Mouse (Mus musculus) hindbrain, embryonic 11.5 days (tissue): ENCODE data around the gene Eci2. TPM values are rescaled to one million over a fixed set of nuclear protein-coding genes. Genes with fewer than 3 reads are reported as not detected.

Experiments used
- ATAC-seq: fragments of 200-750 bp; cut with Nextera tagmentation; 2 replicates; pipeline ENCODE4 v1.8.0; 2017; ENCODE audit warnings: mild to moderate bottlenecking, moderate TSS enrichment, moderate library complexity; ENCODE audit not compliant: low FRiP score
- DNase-seq: peaks from one replicate; pipeline ENCODE4 v3.0.0-alpha.2; 2015; ENCODE audit warnings: low spot score
- H3K27ac ChIP-seq: fragments of 300-500 bp; sonication (generic); 2 replicates; pipeline ENCODE4 v1.5.1; 2014; ENCODE audit warnings: mild to moderate bottlenecking, low read depth, low read length
- H3K27me3 ChIP-seq: fragments of 300-500 bp; sonication (generic); 2 replicates; pipeline ENCODE4 v1.6.1; 2014; ENCODE audit warnings: mild to moderate bottlenecking, low read length, moderate library complexity, mixed read lengths; ENCODE audit not compliant: control insufficient read depth, insufficient read depth
- H3K36me3 ChIP-seq: fragments of 300-500 bp; sonication (generic); 2 replicates; pipeline ENCODE4 v1.6.1; 2014; ENCODE audit warnings: mild to moderate bottlenecking, low read length, moderate library complexity, mixed read lengths; ENCODE audit not compliant: control insufficient read depth, insufficient read depth
- H3K4me1 ChIP-seq: fragments of 300-500 bp; sonication (generic); replicated peaks from 2 replicates; pipeline ENCODE4 v1.6.1; 2014; ENCODE audit warnings: low read length, mixed read lengths; ENCODE audit not compliant: control insufficient read depth, insufficient read depth
- H3K4me2 ChIP-seq: fragments of 300-500 bp; sonication (generic); replicated peaks from 2 replicates; pipeline ENCODE4 v1.6.1; 2014; ENCODE audit warnings: mild to moderate bottlenecking, low read depth, low read length
- H3K4me3 ChIP-seq: fragments of 300-500 bp; sonication (generic); 2 replicates; pipeline ENCODE4 v1.5.1; 2014; ENCODE audit warnings: low read depth, low read length
- H3K9ac ChIP-seq: fragments of 300-500 bp; sonication (generic); 2 replicates; pipeline ENCODE4 v1.6.1; 2014; ENCODE audit warnings: low read depth, low read length
- H3K9me3 ChIP-seq: fragments of 300-500 bp; sonication (generic); 2 replicates; pipeline ENCODE4 v1.6.1; 2016; ENCODE audit warnings: low read length; ENCODE audit not compliant: control insufficient read depth
- WGBS: fragments of 180-500 bp; shearing (Covaris S2); extraction: QIAGEN DNeasy Blood & Tissue Kit; methylation state at CpG from one replicate; pipeline ENCODE4 v1.1.7; 2014; 5-methylcytosine and 5-hydroxymethylcytosine counted together
- polyA plus RNA-seq: library from polyadenylated mRNA; unstranded; fragments of >200 nt; fragmentation: Nextera tagmentation; extraction: Ambion mirVana; gene quantifications from 2 replicates; pipeline ENCODE4 v1.2.1, GENCODE M21; 2014

The Eci2 gene
- 124 and 128 TPM in 2 replicates for polyA plus RNA-seq

DNA sequence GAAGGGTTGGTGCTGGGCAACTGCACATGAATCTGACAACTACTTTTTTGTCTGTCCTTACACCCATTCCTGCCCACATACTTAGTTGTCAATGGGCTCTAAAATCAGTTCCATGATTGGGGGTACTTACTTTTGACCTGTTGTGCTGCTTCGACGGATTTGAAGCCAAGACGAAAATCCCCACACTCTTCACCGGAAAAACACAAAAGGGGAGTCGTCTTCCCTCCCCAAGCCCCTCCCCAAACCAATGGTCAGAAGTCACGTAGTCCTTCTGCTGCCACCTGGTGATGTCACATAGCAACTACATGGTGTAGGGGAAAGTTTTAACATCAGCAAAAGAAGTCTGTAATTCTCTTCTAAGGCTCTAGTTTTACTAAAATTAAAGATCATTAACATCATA lies at the start of gene Eci2:
Gene Eci2 (minus strand): TSS at position 218 of the 400 bp plus-strand sequence.
- DNase-seq (peak; percentile 60), ATAC-seq (no peak)
- no peak within 1 kb of the TSS for H3K9ac ChIP-seq
- no peak within 1 kb of the TSS for H3K4me3 ChIP-seq
- H3K4me2 ChIP-seq, result no peak within 1 kb of the TSS
- H3K27me3 ChIP-seq, result no peaks in the 10 kb centered on the region
- no peaks in the 10 kb centered on the region for H3K4me1 ChIP-seq
- WGBS, result 9% methylated on average over 6 of the region's 6 CpGs
- H3K36me3 ChIP-seq, result no peaks in the 10 kb centered on the region
- H3K27ac ChIP-seq, result no peak within 1 kb of the TSS
- H3K9me3 ChIP-seq, result no peaks in the 10 kb centered on the region

DNA sequence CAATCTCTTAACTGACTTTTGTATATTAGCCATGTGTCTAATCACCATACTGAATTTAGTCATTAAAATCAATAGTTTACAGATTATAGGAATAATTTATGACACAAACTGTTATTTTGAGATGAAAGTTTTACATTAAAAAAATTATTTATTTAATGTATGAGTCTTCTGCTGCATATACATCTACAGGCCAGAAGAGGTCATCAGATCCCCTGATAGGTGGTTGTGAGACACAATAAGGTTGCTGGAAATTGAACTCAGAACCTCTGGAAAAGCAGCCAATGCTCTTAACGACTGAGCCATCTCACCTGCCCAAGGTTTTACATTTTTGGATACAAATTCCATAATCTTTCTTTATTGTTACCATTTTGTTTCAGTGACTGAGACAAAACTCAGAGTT lies 48.0 kb upstream of the Eci2 start:
- Histone ChIP-seq H3K36me3 (no peaks in the 10 kb centered on the region), H3K4me3 (no peak overlapping the region), H3K27ac (no peak overlapping the region), H3K9me3 (no peaks in the 10 kb centered on the region), H3K9ac (no peak overlapping the region), H3K4me2 (no peak overlapping the region), H3K27me3 (no peaks in the 10 kb centered on the region), H3K4me1 (no peaks in the 10 kb centered on the region)
- WGBS, result 35% methylated on average over 1 of the region's 1 CpGs
- DNase-seq, result no peak
- no peak for ATAC-seq

DNA sequence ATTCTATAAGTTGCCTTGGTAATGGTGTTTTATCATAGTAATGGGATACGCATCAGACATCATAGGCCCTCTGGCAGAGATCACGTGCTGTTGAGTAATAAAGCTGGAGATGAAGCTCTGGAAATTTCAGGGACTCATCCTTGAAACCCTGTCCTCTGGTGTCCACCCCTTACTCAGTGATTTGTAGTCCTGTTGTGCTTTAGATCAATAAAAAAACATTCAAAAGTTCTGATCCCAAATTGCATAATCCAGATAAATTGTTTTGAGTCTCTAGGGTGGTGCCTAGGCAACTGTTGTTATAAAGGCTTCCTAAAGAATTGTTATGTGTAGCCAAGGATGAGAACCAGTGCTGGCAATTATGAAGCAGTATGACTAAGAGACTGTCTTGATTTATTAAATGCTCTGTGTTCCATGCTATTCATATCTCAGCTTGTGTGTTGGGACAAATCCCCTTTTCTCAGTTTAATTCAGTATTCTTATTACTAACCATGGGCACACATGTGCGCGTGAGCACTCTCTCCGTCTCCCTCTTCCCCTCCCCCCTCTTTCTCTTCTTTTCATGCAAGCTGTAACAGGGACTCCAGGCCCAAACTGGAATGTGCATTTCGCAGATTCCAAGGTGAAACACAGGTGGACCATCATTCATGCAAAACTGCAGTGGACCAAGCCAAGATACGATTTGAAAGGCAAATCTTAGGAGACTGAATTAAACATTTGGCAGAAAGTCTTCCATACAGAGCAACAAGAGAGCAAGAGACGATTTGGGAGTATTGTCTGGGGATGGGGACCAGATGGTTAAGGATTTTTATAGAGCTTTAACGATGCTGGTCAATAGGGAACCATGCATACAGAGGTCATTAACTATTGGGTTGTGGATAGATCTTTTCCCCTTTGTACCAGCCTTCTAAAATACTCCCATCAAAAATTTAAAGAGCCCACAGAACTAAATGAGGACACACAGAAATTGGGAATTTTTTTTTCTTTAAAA lies 43.9 kb upstream of the Eci2 start:
- 78% methylated on average over 9 of the region's 9 CpGs for WGBS
- H3K9ac ChIP-seq, result no peak overlapping the region
- no peak for DNase-seq
- no peaks in the 10 kb centered on the region for H3K27me3 ChIP-seq
- H3K4me2 ChIP-seq, result no peak overlapping the region
- H3K4me3 ChIP-seq, result no peak overlapping the region
- H3K4me1 ChIP-seq, result no peaks in the 10 kb centered on the region
- no peak for ATAC-seq
- H3K36me3 ChIP-seq, result no peaks in the 10 kb centered on the region
- no peak overlapping the region for H3K27ac ChIP-seq
- no peaks in the 10 kb centered on the region for H3K9me3 ChIP-seq

DNA sequence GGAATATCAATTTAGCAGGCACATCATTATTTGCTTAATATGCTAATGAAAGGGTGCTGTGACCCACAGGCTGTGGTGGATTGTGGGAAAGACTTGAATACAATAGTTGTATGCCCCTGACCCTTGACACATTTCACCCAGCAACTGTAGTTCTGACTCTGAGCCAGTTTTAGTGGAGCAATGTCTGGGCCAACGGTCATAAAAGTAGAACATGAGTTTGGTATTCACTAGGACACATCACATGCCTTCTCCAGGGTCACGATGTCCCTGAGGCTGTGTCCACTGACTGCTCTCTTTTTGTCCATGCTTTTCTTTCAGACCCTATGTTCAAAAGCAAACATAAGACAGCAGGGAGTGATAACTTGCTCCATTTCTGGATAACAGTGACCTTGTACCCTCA lies 40.2 kb upstream of the Eci2 start:
- DNase-seq (no peak), ATAC-seq (no peak)
- H3K27ac ChIP-seq, result no peak overlapping the region
- no peak overlapping the region for H3K9ac ChIP-seq
- H3K9me3 ChIP-seq, result no peaks in the 10 kb centered on the region
- no peaks in the 10 kb centered on the region for H3K4me1 ChIP-seq
- H3K4me2 ChIP-seq, result no peak overlapping the region
- H3K4me3 ChIP-seq, result no peak overlapping the region
- no peaks in the 10 kb centered on the region for H3K27me3 ChIP-seq
- no peaks in the 10 kb centered on the region for H3K36me3 ChIP-seq
- 81% methylated on average over 2 of the region's 2 CpGs for WGBS

DNA sequence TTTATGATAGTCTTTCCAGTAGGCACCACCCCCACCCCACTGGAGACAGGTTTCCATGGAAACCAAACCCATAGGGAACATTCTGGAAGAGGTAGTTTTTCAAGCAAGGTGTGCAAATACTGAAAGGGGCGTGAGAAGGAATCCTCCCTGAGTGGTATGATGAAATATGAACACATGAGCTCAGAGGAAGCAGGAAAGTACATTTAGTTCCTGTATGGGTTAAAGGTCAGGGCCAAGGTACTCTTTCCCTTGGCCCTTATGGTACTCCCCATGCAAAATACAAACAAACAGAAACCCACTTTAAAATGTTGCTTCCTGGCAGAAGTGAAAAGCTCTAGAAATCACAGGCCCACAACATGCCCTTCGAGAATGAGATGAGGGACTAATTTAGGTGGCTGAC lies 39.1 kb upstream of the Eci2 start:
- Histone ChIP-seq H3K9me3 (no peaks in the 10 kb centered on the region), H3K27me3 (no peaks in the 10 kb centered on the region), H3K4me2 (no peak overlapping the region), H3K4me1 (no peaks in the 10 kb centered on the region), H3K27ac (no peak overlapping the region), H3K9ac (no peak overlapping the region), H3K36me3 (no peaks in the 10 kb centered on the region), H3K4me3 (no peak overlapping the region)
- DNase-seq (no peak), ATAC-seq (no peak)
- 64% methylated on average over 2 of the region's 2 CpGs for WGBS

DNA sequence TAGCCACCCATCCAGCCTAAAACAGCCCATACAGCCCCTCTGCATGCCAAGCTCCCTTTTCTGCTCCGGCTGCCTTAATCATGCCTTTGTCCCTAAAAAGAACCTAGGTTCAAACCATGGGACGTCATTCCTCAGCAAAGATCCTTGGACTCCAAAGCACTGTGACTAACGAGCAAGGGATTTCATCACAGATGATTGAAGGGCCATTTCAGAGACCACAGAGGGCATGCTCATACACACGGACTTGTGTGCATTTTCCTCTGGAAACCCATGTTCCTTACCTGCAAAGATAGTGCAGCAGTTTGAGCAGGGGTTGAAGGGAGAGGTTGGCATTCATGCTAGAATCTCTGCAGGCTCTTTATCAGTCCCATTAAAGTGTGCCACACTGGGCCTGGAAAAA lies 37.5 kb upstream of the Eci2 start:
- no peaks in the 10 kb centered on the region for H3K4me1 ChIP-seq
- H3K27me3 ChIP-seq, result no peaks in the 10 kb centered on the region
- H3K9ac ChIP-seq, result no peak overlapping the region
- 81% methylated on average over 4 of the region's 4 CpGs for WGBS
- no peak for DNase-seq
- no peaks in the 10 kb centered on the region for H3K9me3 ChIP-seq
- H3K27ac ChIP-seq, result no peak overlapping the region
- H3K36me3 ChIP-seq, result no peaks in the 10 kb centered on the region
- no peak overlapping the region for H3K4me2 ChIP-seq
- no peak for ATAC-seq
- H3K4me3 ChIP-seq, result no peak overlapping the region

- H3K27ac ChIP-seq, result no peak overlapping the region
- no peak overlapping the region for H3K4me2 ChIP-seq
- no peaks in the 10 kb centered on the region for H3K27me3 ChIP-seq
- H3K4me3 ChIP-seq, result no peak overlapping the region
- DNase-seq (no peak), ATAC-seq (no peak)
- no peaks in the 10 kb centered on the region for H3K4me1 ChIP-seq
- H3K36me3 ChIP-seq, result no peaks in the 10 kb centered on the region
- H3K9ac ChIP-seq, result no peak overlapping the region
- no peaks in the 10 kb centered on the region for H3K9me3 ChIP-seq
- 12% methylated on average over 5 of the region's 5 CpGs for WGBS
Observed at GRCm38 (mm10) chr13:35058145-35058544, 31.2 kb upstream of the Eci2 start.

DNA sequence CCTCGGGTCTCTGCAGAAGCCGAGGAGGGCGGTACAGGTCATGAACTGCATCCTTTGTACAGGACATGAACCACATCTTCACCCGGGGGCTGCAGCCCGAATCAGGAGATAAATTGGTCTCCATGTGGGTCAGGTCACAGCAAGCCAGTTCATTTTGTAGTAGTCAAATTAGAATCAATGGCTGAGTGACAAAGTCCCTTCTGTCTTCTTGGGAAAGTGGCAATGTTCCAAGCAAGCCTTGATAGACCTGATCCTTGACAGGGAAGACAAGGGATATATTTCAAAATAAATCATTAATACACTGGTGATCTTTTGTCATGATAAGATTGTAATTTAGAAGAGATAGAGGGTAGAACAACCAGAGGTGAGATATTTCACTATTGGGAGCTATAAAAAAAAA lies 9.6 kb upstream of the Eci2 start:
- Histone ChIP-seq H3K27me3 (no peaks in the 10 kb centered on the region), H3K9me3 (no peaks in the 10 kb centered on the region)
- ATAC-seq, result no peak

GRCm38 (mm10) chr13:35035731-35036130 lies 8.8 kb upstream of the Eci2 start:
- no peak for ATAC-seq
- no peak overlapping the region for H3K4me3 ChIP-seq
- no peaks in the 10 kb centered on the region for H3K36me3 ChIP-seq
- no peak overlapping the region for H3K4me2 ChIP-seq
- 74% methylated on average over 4 of the region's 4 CpGs for WGBS
- H3K27ac ChIP-seq, result no peak overlapping the region
- no peaks in the 10 kb centered on the region for H3K9me3 ChIP-seq
- no peaks in the 10 kb centered on the region for H3K27me3 ChIP-seq
- no peak overlapping the region for H3K9ac ChIP-seq
- no peaks in the 10 kb centered on the region for H3K4me1 ChIP-seq
- DNase-seq, result no peak

More for the DNA sequence above, 9.6 kb upstream of the Eci2 start:
- H3K36me3 ChIP-seq, result no peaks in the 10 kb centered on the region
- no peaks in the 10 kb centered on the region for H3K4me1 ChIP-seq
- H3K27ac ChIP-seq, result no peak overlapping the region
- H3K4me3 ChIP-seq, result no peak overlapping the region
- DNase-seq, result no peak
- 57% methylated on average over 5 of the region's 5 CpGs for WGBS
- H3K4me2 ChIP-seq, result no peak overlapping the region
- no peak overlapping the region for H3K9ac ChIP-seq
